8 mouse cellular contexts compared by ENCODE assay signal in the genomic region with DNA sequence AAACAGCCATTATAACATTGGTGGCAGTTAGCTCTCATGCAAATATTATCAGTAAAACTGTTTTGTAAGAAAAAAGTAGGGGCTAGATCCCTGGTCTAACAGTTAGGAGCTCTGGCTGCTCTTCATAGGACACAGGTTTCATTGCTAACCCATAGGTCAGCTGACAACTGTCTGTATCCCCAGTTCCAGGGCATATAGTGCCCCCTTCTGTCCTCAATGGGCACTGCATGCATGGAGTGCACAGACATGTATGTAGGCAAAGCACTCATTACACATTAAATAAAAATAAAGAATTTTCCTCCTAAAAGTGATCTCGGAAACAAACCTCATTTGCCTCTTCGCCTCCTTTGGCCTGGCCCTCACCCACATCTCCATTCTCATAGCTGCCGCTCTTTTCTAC.
DNase-seq lines count a peak whose midpoint lies in the region; TF ChIP-seq lines count a peak whose summit lies in the region.
"Had no signal": no experiment of that assay in that cellular context is flagged by ENCODE, and none has a peak within 500 bp of the region (broad histone marks: within the 10 kb centered on the region; RNA-seq: fewer than 3 reads in every experiment).

No protein-coding gene starts in this region.

- no peaks in the 10 kb centered on the region for H3K9me3 ChIP-seq in E14TG2a.4 (ENCODE audit: low read length)

- no peak overlapping the region for H3K4me3 ChIP-seq in E14TG2a.4 (replicated peaks; ENCODE audit: low read length)
- no peak overlapping the region for H3K4me3 ChIP-seq in small intestine, adult 2 months (ENCODE audit: low read depth, low read length)

- no peaks in the 10 kb centered on the region for H3K27me3 ChIP-seq in E14TG2a.4 (ENCODE audit: insufficient read depth, low read length)
- no peaks in the 10 kb centered on the region for H3K27me3 ChIP-seq in small intestine, adult 2 months (ENCODE audit: control insufficient read depth, insufficient read depth, low read length)

- no peak for TF ChIP-seq POLR2A in small intestine, adult 2 months (IDR thresholded peaks at IDR 0.05; ENCODE audit: low read depth, low read length)

- peaks cover 31% of the 10 kb centered on the region for H3K4me1 ChIP-seq in E14TG2a.4 (replicated peaks; ENCODE audit: low read depth, low read length)
- H3K4me1 ChIP-seq in small intestine, adult 2 months (ENCODE audit: control insufficient read depth, insufficient read depth, insufficient read length, low read length) = no peaks in the 10 kb centered on the region

- peak; percentile 22 for DNase-seq in layer of hippocampus, adult 11-12 months (ENCODE audit: low spot score)
- no peak for DNase-seq in layer of hippocampus, adult 18-20 months (ENCODE audit: low spot score in 2 of 2)
- DNase-seq in WW6 (ENCODE audit: low read depth, low spot score) = peak; percentile 5
- peak; percentile 51 for DNase-seq in induced T-regulatory cell, adult 2 months (ENCODE audit: low read depth)
- DNase-seq in frontal cortex, postnatal 10 days (ENCODE audit: low spot score in 2 of 2) = no peak

- TF ChIP-seq CTCF in E14TG2a.4 (conservative IDR thresholded peaks at IDR 0.05; ENCODE audit: low read length) = peak; percentile 93
- TF ChIP-seq CTCF in small intestine, adult 2 months (IDR thresholded peaks at IDR 0.05; ENCODE audit: extremely low read depth, insufficient read length, insufficient replicate concordance, low read depth, low read length) = peak; percentile 36; the same call in 1 of the 2 replicates

- no peaks in the 10 kb centered on the region for H3K36me3 ChIP-seq in E14TG2a.4 (ENCODE audit: insufficient read depth, low read length)
- 0 out of 2 replicates have a peak, but pooled peaks cover 1% of the 10 kb centered on the region for H3K36me3 ChIP-seq in small intestine, adult 2 months (ENCODE audit: control insufficient read depth, insufficient read depth, low read length)

- 95% methylated on average over 3 of the region's 3 CpGs for WGBS in small intestine, adult 2 months

- no peak overlapping the region for H3K27ac ChIP-seq in small intestine, adult 2 months (ENCODE audit: insufficient read depth, low read depth, low read length)
- H3K27ac ChIP-seq: macrophage had no signal

Comparison
In these comparisons a context has a peak if more than half of its experiments do, and no peak if none do; other contexts are left out.
1. DNase-seq: peak in layer of hippocampus, adult 11-12 months (single experiment), WW6 (single experiment) and induced T-regulatory cell, adult 2 months (single experiment); none in layer of hippocampus, adult 18-20 months (0 of 2) and frontal cortex, postnatal 10 days (0 of 2).